Mouse (Mus musculus): ENCODE data around the gene Txn2.

DNA sequence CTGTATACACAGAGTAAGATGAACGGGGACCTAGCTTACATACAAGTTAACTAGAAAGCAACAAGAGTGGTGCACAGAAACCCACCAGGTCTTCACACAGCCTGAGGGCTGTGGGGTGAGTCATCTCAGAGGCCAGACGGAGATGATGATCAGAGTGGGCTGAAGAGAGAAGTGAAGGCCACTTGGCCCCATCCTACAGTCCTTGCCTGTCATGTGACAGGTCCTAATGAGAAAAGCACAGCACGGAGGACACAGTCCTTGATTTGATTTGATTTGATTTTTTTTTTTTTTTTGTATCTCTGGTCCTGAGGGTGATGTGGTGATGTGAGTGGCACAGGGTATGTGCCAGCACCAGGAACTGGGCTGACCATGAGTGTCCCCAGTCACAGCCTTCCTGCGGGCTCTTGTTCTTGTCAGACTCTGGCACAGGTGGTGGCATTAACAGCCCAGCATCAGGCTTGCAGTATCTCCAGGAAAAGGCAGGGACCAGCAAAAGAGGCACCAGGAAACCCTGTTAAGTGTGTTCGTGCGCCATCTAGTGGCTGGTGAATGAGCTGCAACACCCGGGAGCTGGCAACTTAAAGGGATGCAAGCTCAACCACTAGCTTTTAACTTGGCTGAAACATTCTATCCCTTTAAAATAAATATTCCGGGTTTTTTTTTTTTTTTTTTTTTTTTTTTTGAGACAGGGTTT, 11.8 kb downstream of the Txn2 start:
- TF ChIP-seq CTCF (conservative IDR thresholded peaks at IDR 0.05; ENCODE audit: low read length) (peak; percentile 87), POU5F1 (IDR thresholded peaks at IDR 0.05; ENCODE audit: borderline replicate concordance, low read length) (no peak)
